In genomic region chr3:79883092-79883491, GRCm38 (mm10) we compare ENCODE assay signal across 9 mouse cellular contexts. TPM values are rescaled to one million over a fixed set of nuclear protein-coding genes. Genes with fewer than 3 reads are reported as not detected.
DNase-seq lines count a peak whose midpoint lies in the region; ATAC-seq lines count a peak whose summit lies in the region.
"Had no signal": no experiment of that assay in that cellular context is flagged by ENCODE, and none has a peak within 500 bp of the region (broad histone marks: within the 10 kb centered on the region; RNA-seq: fewer than 3 reads in every experiment).

No protein-coding gene starts in this region.

- no peaks in the 10 kb centered on the region for H3K36me3 ChIP-seq in intestine, embryonic 14.5 days (ENCODE audit: control insufficient read depth, insufficient read depth, low read length)
- no peaks in the 10 kb centered on the region for H3K36me3 ChIP-seq in intestine, embryonic 16.5 days (ENCODE audit: control insufficient read depth, insufficient read depth, low read length)
- peaks cover 6% of the 10 kb centered on the region; the same call in 1 of the 2 replicates for H3K36me3 ChIP-seq in heart, embryonic 10.5 days

- H3K27me3 ChIP-seq in intestine, embryonic 14.5 days (replicated peaks; ENCODE audit: control insufficient read depth, insufficient read depth, low read length) = no peaks in the 10 kb centered on the region
- H3K27me3 ChIP-seq in intestine, embryonic 16.5 days (replicated peaks; ENCODE audit: control insufficient read depth, insufficient read depth, low read length) = no peaks in the 10 kb centered on the region
- H3K27me3 ChIP-seq in heart, embryonic 10.5 days (ENCODE audit: insufficient read depth, poor library complexity, severe bottlenecking) = no peaks in the 10 kb centered on the region

- peaks cover 13% of the 10 kb centered on the region for H3K4me1 ChIP-seq in intestine, embryonic 14.5 days (replicated peaks; ENCODE audit: control insufficient read depth, insufficient read depth, low read length)
- H3K4me1 ChIP-seq in intestine, embryonic 16.5 days (ENCODE audit: control insufficient read depth, insufficient read depth, low read length) = peaks cover 9% of the 10 kb centered on the region
- peaks cover 37% of the 10 kb centered on the region for H3K4me1 ChIP-seq in heart, embryonic 10.5 days

- no peak overlapping the region for H3K4me2 ChIP-seq in intestine, embryonic 14.5 days (ENCODE audit: low read length)
- H3K4me2 ChIP-seq in intestine, embryonic 16.5 days (ENCODE audit: low read depth, low read length) = no peak overlapping the region

- WGBS in intestine, embryonic 14.5 days = 46% methylated on average over 7 of the region's 7 CpGs
- 43% methylated on average over 7 of the region's 7 CpGs for WGBS in intestine, embryonic 16.5 days
- 26% methylated on average over 7 of the region's 7 CpGs for WGBS in heart, embryonic 10.5 days

- no peak overlapping the region for H3K27ac ChIP-seq in intestine, embryonic 14.5 days (ENCODE audit: low read depth)
- no peak overlapping the region for H3K27ac ChIP-seq in intestine, embryonic 16.5 days (ENCODE audit: low read length)
- no peak overlapping the region for H3K27ac ChIP-seq in heart, embryonic 10.5 days
- H3K27ac ChIP-seq: macrophage had no signal

- DNase-seq in intestine, embryonic 14.5 days (ENCODE audit: low spot score) = peak; percentile 67
- DNase-seq in adrenal gland, adult 8-10 months = peak; percentile 41
- peak; percentile 80 for DNase-seq in embryo, embryonic 10.5 days (ENCODE audit: low spot score)
- DNase-seq in heart, embryonic 10.5 days (ENCODE audit: low spot score) = peak; percentile 87
- peak; percentile 60 to 72 for DNase-seq in layer of hippocampus, postnatal 10 days (ENCODE audit: low spot score in 2 of 2)
- DNase-seq in mesoderm, embryonic 11.5 days (ENCODE audit: low read depth, low spot score) = peak; percentile 56
- peak; percentile 84 for DNase-seq in testis, postnatal 10 days (ENCODE audit: low spot score)

- no peak for ATAC-seq in intestine, embryonic 14.5 days (replicated peaks; ENCODE audit: low FRiP score, low TSS enrichment, low read depth)
- ATAC-seq in intestine, embryonic 16.5 days = no peak

- H3K9ac ChIP-seq in intestine, embryonic 14.5 days (ENCODE audit: low read length) = no peak overlapping the region
- no peak overlapping the region for H3K9ac ChIP-seq in intestine, embryonic 16.5 days (ENCODE audit: low read depth, low read length)

- no peaks in the 10 kb centered on the region for H3K9me3 ChIP-seq in intestine, embryonic 14.5 days (ENCODE audit: control insufficient read depth, low read length)
- no peaks in the 10 kb centered on the region for H3K9me3 ChIP-seq in intestine, embryonic 16.5 days (ENCODE audit: control insufficient read depth, low read length)
- H3K9me3 ChIP-seq in heart, embryonic 10.5 days = no peaks in the 10 kb centered on the region

- no peak overlapping the region for H3K4me3 ChIP-seq in intestine, embryonic 14.5 days (ENCODE audit: low read depth, low read length)
- H3K4me3 ChIP-seq in intestine, embryonic 16.5 days (ENCODE audit: low read length) = no peak overlapping the region
- H3K4me3 ChIP-seq in heart, embryonic 10.5 days = no peak overlapping the region

RNA-seq across cellular contexts. Expression of gene Fam198b, which starts 1.2 kb away (rescaled TPM):
- polyA plus RNA-seq in intestine, embryonic 14.5 days (2014; fragmentation: Nextera tagmentation; extraction: Ambion mirVana) = 9.1 and 10.8 TPM in 2 replicates
- polyA plus RNA-seq in intestine, embryonic 16.5 days (2015; fragmentation: Nextera tagmentation; extraction: Ambion mirVana) = 9.3 and 13.0 TPM in 2 replicates
- total RNA-seq in adrenal gland, adult 8-10 months (2022) = 10 to 100 TPM in 2 of 4 experiments, 1 to 10 TPM in 2; 2.9 to 39.5 (median 10.6) TPM
- polyA plus RNA-seq in heart, embryonic 10.5 days (2016; fragmentation: Nextera tagmentation; extraction: Ambion mirVana) = 30.6 and 44.7 TPM in 2 replicates
- total RNA-seq in layer of hippocampus, postnatal 10 days (2021) = 1 to 10 TPM; 4.9 to 5.7 TPM

RNA-seq across cellular contexts. Expression of gene Tmem144, which starts 30.5 kb away (rescaled TPM):
- 4.7 and 5.5 TPM in 2 replicates for polyA plus RNA-seq in intestine, embryonic 14.5 days (2014; fragmentation: Nextera tagmentation; extraction: Ambion mirVana)
- 16.2 and 25.6 TPM in 2 replicates for polyA plus RNA-seq in intestine, embryonic 16.5 days (2015; fragmentation: Nextera tagmentation; extraction: Ambion mirVana)
- total RNA-seq in adrenal gland, adult 8-10 months (2022) = 10 to 100 TPM in 2 of 4 experiments, 1 to 10 TPM in 2; 6.4 to 11.6 (median 10.2) TPM
- 7.9 and 11.4 TPM in 2 replicates for polyA plus RNA-seq in heart, embryonic 10.5 days (2016; fragmentation: Nextera tagmentation; extraction: Ambion mirVana)
- 10 to 100 TPM in 1 of 2 experiments, 1 to 10 TPM in 1; 8.7 to 10.4 TPM for total RNA-seq in layer of hippocampus, postnatal 10 days (2021)
